Comparison of ENCODE assay signal across 25 mouse cellular contexts in genomic region chr4:139422409-139422808, GRCm38 (mm10).
DNase-seq lines count a peak whose midpoint lies in the region; TF ChIP-seq lines count a peak whose summit lies in the region.
"Had no signal": no experiment of that assay in that cellular context is flagged by ENCODE, and none has a peak within 500 bp of the region (broad histone marks: within the 10 kb centered on the region; RNA-seq: fewer than 3 reads in every experiment).

No protein-coding gene starts in this region.

- DNase-seq in 3T3-L1 (ENCODE audit: low read depth, low spot score), result peak; percentile 84
- DNase-seq in Muller cell, postnatal 12 days (ENCODE audit: inconsistent ontology term), result peak; percentile 31
- DNase-seq in natural killer cell, adult 2 months (ENCODE audit: low spot score in 2 of 2), result no peak
- DNase-seq in testis, postnatal 14 days (ENCODE audit: low spot score), result no peak
- DNase-seq in thymus, postnatal 4 days, result no peak
- DNase-seq: adrenal gland, postnatal 10 days; cerebellum, adult 18-20 months; cerebellum, adult 9-11 months; cerebellum, postnatal 25 days; gastrocnemius, postnatal 10 days; heart, adult 11 months; heart, postnatal 10 days; heart, postnatal 36 days; kidney, adult 11 months had no signal

- no peak overlapping the region for H3K4me3 ChIP-seq in C2C12 (ENCODE audit: insufficient read depth, poor library complexity, severe bottlenecking)
- H3K4me3 ChIP-seq: embryonic facial prominence, embryonic 12.5 days; embryonic facial prominence, embryonic 15.5 days; erythroblast, embryonic 14.5 days; forebrain, embryonic 12.5 days; forebrain, embryonic 15.5 days; heart, embryonic 15.5 days; hindbrain, embryonic 10.5 days; hindbrain, embryonic 13.5 days; intestine, embryonic 15.5 days had no signal

- no peak for TF ChIP-seq CTCF in C2C12 (IDR thresholded peaks at IDR 0.05; ENCODE audit: control insufficient read depth, insufficient read depth, insufficient read length)

- H3K36me3 ChIP-seq in C2C12 (ENCODE audit: control insufficient read depth, insufficient read depth), result peaks cover 91% of the 10 kb centered on the region

- H3K79me2 ChIP-seq in C2C12 (ENCODE audit: control insufficient read depth, insufficient read depth), result no peaks in the 10 kb centered on the region

- H3K27me3 ChIP-seq in C2C12 (ENCODE audit: control insufficient read depth, insufficient read depth, insufficient read length), result no peaks in the 10 kb centered on the region
- H3K27me3 ChIP-seq: embryonic facial prominence, embryonic 12.5 days; embryonic facial prominence, embryonic 15.5 days; forebrain, embryonic 12.5 days; forebrain, embryonic 15.5 days; heart, embryonic 15.5 days; hindbrain, embryonic 13.5 days; intestine, embryonic 15.5 days; Patski had no signal

- H3ac ChIP-seq in C2C12 (ENCODE audit: control insufficient read depth, insufficient read length, low read depth), result no peak overlapping the region

- no peaks in the 10 kb centered on the region for H3K79me3 ChIP-seq in C2C12 (ENCODE audit: low read depth)

TF ChIP-seq in C2C12, 6 proteins besides CTCF, POLR2A, EP300 and RAD21:
- TF ChIP-seq FOSL1 (IDR thresholded peaks at IDR 0.05; ENCODE audit: insufficient read depth, low read length, poor library complexity, severe bottlenecking) (peak; percentile 78), CEBPB (IDR thresholded peaks at IDR 0.05; ENCODE audit: low read depth) (peak; percentile 13), MAX (IDR thresholded peaks at IDR 0.05) (peak; percentile 65), MYOD1 (IDR thresholded peaks at IDR 0.05; ENCODE audit: control insufficient read depth, insufficient read length, low read depth) (peak; percentile 66), USF1 (IDR thresholded peaks at IDR 0.05; ENCODE audit: low read depth) (no peak), MYOG (IDR thresholded peaks at IDR 0.05; ENCODE audit: control insufficient read depth, extremely low read depth, insufficient read length) (no peak)

Comparison
In these comparisons a context has a peak if more than half of its experiments do, and no peak if none do; other contexts are left out.
1. DNase-seq: peak in 3T3-L1 (single experiment) and Muller cell, postnatal 12 days (single experiment); none in natural killer cell, adult 2 months (0 of 2), testis, postnatal 14 days (single experiment) and thymus, postnatal 4 days (single experiment).